10 mouse cellular contexts compared by ENCODE assay signal in genomic region chr12:31213556-31213955, GRCm38 (mm10). TPM values are rescaled to one million over a fixed set of nuclear protein-coding genes. Genes with fewer than 3 reads are reported as not detected.
DNase-seq lines count a peak whose midpoint lies in the region; ATAC-seq lines count a peak whose summit lies in the region.
"Had no signal": no experiment of that assay in that cellular context is flagged by ENCODE, and none has a peak within 500 bp of the region (broad histone marks: within the 10 kb centered on the region; RNA-seq: fewer than 3 reads in every experiment).

No protein-coding gene starts in this region.

- H3K9ac ChIP-seq in intestine, embryonic 16.5 days (ENCODE audit: low read depth, low read length): no peak overlapping the region
- no peak overlapping the region for H3K9ac ChIP-seq in neural tube, embryonic 15.5 days (replicated peaks)

- H3K4me3 ChIP-seq in intestine, embryonic 16.5 days (ENCODE audit: low read length): no peak overlapping the region
- H3K4me3 ChIP-seq in neural tube, embryonic 15.5 days (replicated peaks): no peak overlapping the region

- no peak overlapping the region for H3K4me2 ChIP-seq in intestine, embryonic 16.5 days (ENCODE audit: low read depth, low read length)
- H3K4me2 ChIP-seq in neural tube, embryonic 15.5 days: 0 out of 2 replicates have a peak overlapping the region, but pooled peaks have one; percentile 7

- H3K27me3 ChIP-seq in intestine, embryonic 16.5 days (replicated peaks; ENCODE audit: control insufficient read depth, insufficient read depth, low read length): no peaks in the 10 kb centered on the region
- H3K27me3 ChIP-seq in neural tube, embryonic 15.5 days (replicated peaks): no peaks in the 10 kb centered on the region
- H3K27me3 ChIP-seq: CH12.LX had no signal

- peak overlapping the region; percentile 45 for H3K27ac ChIP-seq in intestine, embryonic 16.5 days (ENCODE audit: low read length)
- H3K27ac ChIP-seq in neural tube, embryonic 15.5 days (replicated peaks): 0 out of 2 replicates have a peak overlapping the region, but pooled peaks have one; percentile 51

- WGBS in intestine, embryonic 16.5 days: 49% methylated on average over 7 of the region's 7 CpGs
- WGBS in neural tube, embryonic 15.5 days: 35% methylated on average over 7 of the region's 7 CpGs

- peaks cover 8% of the 10 kb centered on the region for H3K4me1 ChIP-seq in intestine, embryonic 16.5 days (ENCODE audit: control insufficient read depth, insufficient read depth, low read length)
- H3K4me1 ChIP-seq in neural tube, embryonic 15.5 days: peaks cover 26% of the 10 kb centered on the region

- H3K9me3 ChIP-seq in intestine, embryonic 16.5 days (ENCODE audit: control insufficient read depth, low read length): no peaks in the 10 kb centered on the region
- H3K9me3 ChIP-seq in neural tube, embryonic 15.5 days (replicated peaks): no peaks in the 10 kb centered on the region

- no peaks in the 10 kb centered on the region for H3K36me3 ChIP-seq in intestine, embryonic 16.5 days (ENCODE audit: control insufficient read depth, insufficient read depth, low read length)
- H3K36me3 ChIP-seq in neural tube, embryonic 15.5 days: no peaks in the 10 kb centered on the region

- DNase-seq in frontal cortex, adult 2 months (ENCODE audit: extremely low spot score in 1 of 2, low spot score in 1 of 2): peak; percentile 9 to 29
- DNase-seq in frontal cortex, postnatal 10 days (ENCODE audit: low spot score in 2 of 2): no peak
- peak; percentile 9 for DNase-seq in right cerebral cortex, adult 18-20 months
- DNase-seq in right cerebral cortex, postnatal 25 days: no peak

- ATAC-seq in intestine, embryonic 16.5 days: no peak
- peak; percentile 48; the same call in 1 of the 2 replicates for ATAC-seq in neural tube, embryonic 15.5 days (ENCODE audit: low FRiP score)
- ATAC-seq in activated CD4-positive, CD25-positive, alpha-beta regulatory T cell, adult 4 months: no peak
- ATAC-seq in granulocyte monocyte progenitor cell, adult 5-6 weeks (replicated peaks; ENCODE audit: poor library complexity, severe bottlenecking): no peak

RNA-seq across cellular contexts. Expression of gene Gm6993, which starts 27.0 kb away (rescaled TPM):
- not detected in 2 replicates for polyA plus RNA-seq in frontal cortex, adult 2 months (2012; rRNA removed)
- not detected in 2 replicates for polyA plus RNA-seq in intestine, embryonic 16.5 days (2015; fragmentation: Nextera tagmentation; extraction: Ambion mirVana)
- not detected in 2 replicates for polyA plus RNA-seq in neural tube, embryonic 15.5 days (2015; fragmentation: Nextera tagmentation; extraction: Ambion mirVana)
- not detected for polyA plus RNA-seq in activated CD4-positive, CD25-positive, alpha-beta regulatory T cell, adult 4 months (2017; shearing (Covaris generic))
- total RNA-seq in granulocyte monocyte progenitor cell, adult 5-6 weeks (2014; fragmentation: Nextera tagmentation): not detected in 2 replicates
- not detected in 2 replicates for total RNA-seq in granulocyte monocyte progenitor cell, adult 5-6 weeks (2017)
- total RNA-seq: CH12.LX; layer of hippocampus, postnatal 10 days had no signal

RNA-seq across cellular contexts. Expression of gene Lamb1, which starts 51.5 kb away (rescaled TPM):
- polyA plus RNA-seq in frontal cortex, adult 2 months (2012; rRNA removed): 7.6 and 8.4 TPM in 2 replicates
- polyA plus RNA-seq in intestine, embryonic 16.5 days (2015; fragmentation: Nextera tagmentation; extraction: Ambion mirVana): 60.4 and 65.1 TPM in 2 replicates
- polyA plus RNA-seq in neural tube, embryonic 15.5 days (2015; fragmentation: Nextera tagmentation; extraction: Ambion mirVana): 17.4 and 29.1 TPM in 2 replicates
- not detected for polyA plus RNA-seq in activated CD4-positive, CD25-positive, alpha-beta regulatory T cell, adult 4 months (2017; shearing (Covaris generic))
- not detected in 2 replicates for total RNA-seq in granulocyte monocyte progenitor cell, adult 5-6 weeks (2014; fragmentation: Nextera tagmentation)
- not detected in 2 replicates for total RNA-seq in granulocyte monocyte progenitor cell, adult 5-6 weeks (2017)

Comparison
In these comparisons a context has a peak if more than half of its experiments do, and no peak if none do; other contexts are left out.
1. DNase-seq: peak in frontal cortex, adult 2 months (2 of 2) and right cerebral cortex, adult 18-20 months (single experiment); none in frontal cortex, postnatal 10 days (0 of 2) and right cerebral cortex, postnatal 25 days (single experiment).